Mouse (Mus musculus) left cerebral cortex, adult 18-20 months (tissue): Measurements from ENCODE around the gene Olfr43. TPM values are rescaled to one million over a fixed set of nuclear protein-coding genes. Genes with fewer than 3 reads are reported as not detected.

Experiments used
- DNase-seq, 2 experiments: peaks; one replicate each; pipeline ENCODE4 v3.0.0; 2021 to 2022; ENCODE audit warnings: low spot score in 2 of 2, mixed read lengths in 1 of 2
- long read RNA-seq, 2 experiments: library from polyadenylated mRNA; stranded (forward); transcript quantifications; one replicate each; pipeline ENCODE4 v2.0.0; 2021
- total RNA-seq, 2 experiments: library from RNA; stranded (reverse); gene quantifications; 2 replicates each; pipeline ENCODE4 v1.2.3; 2021

Gene Olfr43
- total RNA-seq, result not detected
- long read RNA-seq, experiment 1, result 0 reads
- long read RNA-seq, experiment 2, result 0 reads

- DNase-seq, result no peak
Measured at GRCm38 (mm10) chr11:74211279-74211678, at the start of gene Olfr43. Gene Olfr43, minus strand, starts transcription at chr11:74211379.

GRCm38 (mm10) chr11:74259508-74259907 lies 48.3 kb upstream of the Olfr43 start, which contains the start of gene Olfr406:
Gene Olfr406, plus strand, starts transcription at chr11:74259808.
- DNase-seq, result no peak

- no peak for DNase-seq
Measured at GRCm38 (mm10) chr11:74241201-74241600, 30.0 kb upstream of the Olfr43 start.

GRCm38 (mm10) chr11:74185949-74186348 lies 25.2 kb downstream of the Olfr43 start, which contains the start of gene Olfr403:
Gene Olfr403, plus strand, starts transcription at chr11:74186249.
- no peak for DNase-seq

GRCm38 (mm10) chr11:74183745-74184144 lies 27.4 kb downstream of the Olfr43 start:
- DNase-seq, result no peak

- no peak for DNase-seq
Measured at GRCm38 (mm10) chr11:74183168-74183567, 28.0 kb downstream of the Olfr43 start.

- DNase-seq, result no peak
Measured at GRCm38 (mm10) chr11:74168771-74169170, 42.4 kb downstream of the Olfr43 start.

Other genes starting within 250 kb of the Olfr43 start
- not detected for gene Olfr398, start 221.0 kb downstream of the Olfr43 start, total RNA-seq
- gene Olfr139, start 154.8 kb downstream of the Olfr43 start, total RNA-seq, result not detected
- gene Olfr399, start 154.8 kb downstream of the Olfr43 start, total RNA-seq, result not detected
- gene Zfp616, start 141.4 kb downstream of the Olfr43 start, total RNA-seq, result not detected
- not detected for gene Olfr401, start 97.7 kb downstream of the Olfr43 start, total RNA-seq
- gene Olfr402, start 57.9 kb downstream of the Olfr43 start, total RNA-seq, result not detected
- not detected for gene Olfr403, start 25.1 kb downstream of the Olfr43 start, total RNA-seq
- not detected for gene Olfr406, start 48.4 kb upstream of the Olfr43 start, total RNA-seq
- gene Olfr59, start 72.4 kb upstream of the Olfr43 start, total RNA-seq, result not detected
- gene Olfr410, start 126.7 kb upstream of the Olfr43 start, total RNA-seq, result not detected
- not detected for gene Olfr411, start 141.3 kb upstream of the Olfr43 start, total RNA-seq
- gene Olfr412, start 150.7 kb upstream of the Olfr43 start, total RNA-seq, result not detected